Mouse (Mus musculus) limb, embryonic 15.5 days (tissue): ENCODE measurements at regions not wholly inside any gene's neighbourhood (a gene's known extent, or its start where the extent isn't known, plus 50 kb on each side); places are given as distances from the start of the nearest gene placed in this dataset.

Source experiments
- ATAC-seq: fragments of 200-750 bp; cut with Nextera tagmentation; 2 replicates; pipeline ENCODE4 v1.8.0; 2017; ENCODE audit warnings: low read depth, moderate TSS enrichment; ENCODE audit not compliant: insufficient number of reproducible peaks, low FRiP score, low TSS enrichment
- H3K27ac ChIP-seq: fragments of 300-500 bp; sonication (generic); 2 replicates; pipeline ENCODE4 v1.5.1; 2015; ENCODE audit warnings: moderate library complexity, mild to moderate bottlenecking, inconsistent platforms
- H3K27me3 ChIP-seq: fragments of 300-500 bp; sonication (generic); 2 replicates; pipeline ENCODE4 v1.6.1; 2015; ENCODE audit warnings: inconsistent platforms
- H3K36me3 ChIP-seq: fragments of 300-500 bp; sonication (generic); 2 replicates; pipeline ENCODE4 v1.6.1; 2015; ENCODE audit warnings: inconsistent platforms
- H3K4me1 ChIP-seq: fragments of 300-500 bp; sonication (generic); 2 replicates; pipeline ENCODE4 v1.6.1; 2015; ENCODE audit warnings: inconsistent platforms
- H3K4me2 ChIP-seq: fragments of 300-500 bp; sonication (generic); 2 replicates; pipeline ENCODE4 v1.6.1; 2015; ENCODE audit warnings: mild to moderate bottlenecking, inconsistent platforms
- H3K4me3 ChIP-seq: fragments of 300-500 bp; sonication (generic); 2 replicates; pipeline ENCODE4 v1.5.1; 2015; ENCODE audit warnings: mild to moderate bottlenecking, inconsistent platforms
- H3K9ac ChIP-seq: fragments of 300-500 bp; sonication (generic); 2 replicates; pipeline ENCODE4 v1.6.1; 2015; ENCODE audit warnings: inconsistent platforms
- H3K9me3 ChIP-seq: fragments of 300-500 bp; sonication (generic); 2 replicates; pipeline ENCODE4 v1.6.1; 2016; ENCODE audit warnings: inconsistent platforms
- WGBS: fragments of 180-500 bp; shearing (Covaris S2); methylation state at CpG from one replicate; pipeline ENCODE4 v1.1.7; 2015; 5-methylcytosine and 5-hydroxymethylcytosine counted together

GRCm38 (mm10) chr4:9935949-9936348 lies 938.3 kb upstream of the 2610301B20Rik start:
- no peak overlapping the region for H3K27ac ChIP-seq
- H3K36me3 ChIP-seq, result no peaks in the 10 kb centered on the region
- H3K4me1 ChIP-seq, result no peaks in the 10 kb centered on the region
- H3K4me2 ChIP-seq, result no peak overlapping the region
- 34% methylated on average over 3 of the region's 3 CpGs for WGBS
- no peak overlapping the region for H3K9ac ChIP-seq
- H3K4me3 ChIP-seq, result no peak overlapping the region
- no peaks in the 10 kb centered on the region for H3K9me3 ChIP-seq
- no peak for ATAC-seq
- no peaks in the 10 kb centered on the region for H3K27me3 ChIP-seq

GRCm38 (mm10) chr4:9951441-9951840 lies 922.9 kb upstream of the 2610301B20Rik start:
- ATAC-seq, result no peak
- no peak overlapping the region for H3K9ac ChIP-seq
- H3K36me3 ChIP-seq, result no peaks in the 10 kb centered on the region
- H3K4me2 ChIP-seq, result no peak overlapping the region
- no peak overlapping the region for H3K27ac ChIP-seq
- H3K27me3 ChIP-seq, result no peaks in the 10 kb centered on the region
- no peak overlapping the region for H3K4me3 ChIP-seq
- WGBS, result 78% methylated on average over 4 of the region's 4 CpGs
- H3K4me1 ChIP-seq, result no peaks in the 10 kb centered on the region
- no peaks in the 10 kb centered on the region for H3K9me3 ChIP-seq

- Histone ChIP-seq H3K9me3 (no peaks in the 10 kb centered on the region), H3K9ac (no peak overlapping the region), H3K4me3 (no peak overlapping the region), H3K36me3 (no peaks in the 10 kb centered on the region), H3K27ac (no peak overlapping the region), H3K4me2 (no peak overlapping the region), H3K27me3 (no peaks in the 10 kb centered on the region), H3K4me1 (no peaks in the 10 kb centered on the region)
- ATAC-seq, result no peak
Observed at GRCm38 (mm10) chr4:9974631-9975030, 899.7 kb upstream of the 2610301B20Rik start.

DNA sequence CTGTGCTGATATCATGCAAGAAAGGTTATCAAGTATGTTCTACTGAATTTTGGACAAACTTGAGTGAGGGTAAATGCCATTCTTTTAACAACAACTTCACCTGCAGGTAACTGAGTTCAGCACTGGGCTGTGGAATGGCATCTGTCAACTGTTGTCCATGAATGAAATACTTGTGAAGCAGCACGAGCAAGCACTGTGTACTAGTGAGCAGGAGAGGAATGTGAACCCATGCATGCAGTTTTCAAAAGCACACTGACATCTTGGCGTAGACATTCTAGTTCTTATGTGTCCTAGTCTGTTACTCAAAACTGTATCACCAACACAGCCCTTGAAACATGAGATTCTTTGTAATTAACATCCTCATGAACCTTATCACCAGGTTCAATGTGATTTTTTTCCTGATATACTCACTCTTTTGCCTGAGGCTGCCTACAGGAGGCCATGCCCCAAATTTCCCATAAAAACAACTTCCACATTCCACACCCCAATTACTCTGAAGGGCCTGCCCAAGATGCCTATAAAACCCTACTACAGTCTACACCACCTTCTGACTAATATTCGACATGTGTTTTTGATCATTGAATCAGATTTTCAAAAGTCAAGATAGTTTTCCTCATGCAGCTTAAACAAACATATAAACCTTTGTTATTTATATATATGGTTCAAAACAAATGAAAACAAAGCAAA lies 892.8 kb upstream of the 2610301B20Rik start:
- 20% methylated on average over 3 of the region's 3 CpGs for WGBS
- H3K27me3 ChIP-seq, result no peaks in the 10 kb centered on the region
- no peak for ATAC-seq
- no peak overlapping the region for H3K9ac ChIP-seq
- H3K4me2 ChIP-seq, result no peak overlapping the region
- no peaks in the 10 kb centered on the region for H3K9me3 ChIP-seq
- H3K36me3 ChIP-seq, result no peaks in the 10 kb centered on the region
- no peak overlapping the region for H3K4me3 ChIP-seq
- no peaks in the 10 kb centered on the region for H3K4me1 ChIP-seq
- H3K27ac ChIP-seq, result no peak overlapping the region

GRCm38 (mm10) chr4:9982786-9983525 lies 891.3 kb upstream of the 2610301B20Rik start:
- Histone ChIP-seq H3K36me3 (no peaks in the 10 kb centered on the region), H3K4me2 (no peak overlapping the region), H3K27ac (no peak overlapping the region), H3K27me3 (no peaks in the 10 kb centered on the region), H3K4me3 (no peak overlapping the region), H3K9me3 (no peaks in the 10 kb centered on the region), H3K9ac (no peak overlapping the region), H3K4me1 (no peaks in the 10 kb centered on the region)
- 62% methylated on average over 7 of the region's 7 CpGs for WGBS
- no peak for ATAC-seq

DNA sequence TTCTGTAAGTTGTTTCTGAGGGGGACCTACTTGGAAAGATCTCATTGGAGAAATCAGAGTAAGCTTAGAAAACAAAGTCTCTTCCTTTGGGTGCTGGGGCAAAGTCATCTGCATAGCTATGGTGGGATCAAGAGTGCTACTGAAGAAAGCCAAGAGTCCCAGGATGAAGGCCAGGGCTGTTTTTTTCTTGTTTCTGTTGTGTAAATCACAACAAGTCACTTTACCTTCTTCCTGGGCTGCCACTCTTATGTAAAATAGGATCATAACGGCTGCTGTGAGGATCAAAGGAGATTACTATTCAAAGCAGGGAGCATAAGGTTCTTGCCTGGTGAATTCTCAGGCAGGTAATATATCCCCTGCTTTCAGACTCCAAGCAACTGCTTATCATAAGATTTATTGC lies 880.4 kb upstream of the 2610301B20Rik start:
- no peaks in the 10 kb centered on the region for H3K36me3 ChIP-seq
- no peak for ATAC-seq
- H3K4me1 ChIP-seq, result no peaks in the 10 kb centered on the region
- WGBS, result 19% methylated on average over 1 of the region's 1 CpGs
- no peaks in the 10 kb centered on the region for H3K27me3 ChIP-seq
- H3K9me3 ChIP-seq, result no peaks in the 10 kb centered on the region
- no peak overlapping the region for H3K9ac ChIP-seq
- H3K4me2 ChIP-seq, result no peak overlapping the region
- H3K27ac ChIP-seq, result no peak overlapping the region
- H3K4me3 ChIP-seq, result no peak overlapping the region

- Histone ChIP-seq H3K27me3 (no peaks in the 10 kb centered on the region), H3K4me2 (no peak overlapping the region), H3K36me3 (no peaks in the 10 kb centered on the region), H3K27ac (no peak overlapping the region), H3K9me3 (no peaks in the 10 kb centered on the region), H3K4me1 (no peaks in the 10 kb centered on the region), H3K4me3 (no peak overlapping the region), H3K9ac (no peak overlapping the region)
- WGBS, result 39% methylated on average over 1 of the region's 1 CpGs
- ATAC-seq, result no peak
Observed at GRCm38 (mm10) chr4:9994466-9994865, 879.8 kb upstream of the 2610301B20Rik start.

GRCm38 (mm10) chr4:10030316-10030715 lies 844.0 kb upstream of the 2610301B20Rik start:
- no peaks in the 10 kb centered on the region for H3K27me3 ChIP-seq
- H3K4me2 ChIP-seq, result no peak overlapping the region
- H3K9me3 ChIP-seq, result no peaks in the 10 kb centered on the region
- no peaks in the 10 kb centered on the region for H3K4me1 ChIP-seq
- no peak overlapping the region for H3K27ac ChIP-seq
- no peak overlapping the region for H3K4me3 ChIP-seq
- no peak overlapping the region for H3K9ac ChIP-seq
- ATAC-seq, result no peak
- no peaks in the 10 kb centered on the region for H3K36me3 ChIP-seq

GRCm38 (mm10) chr4:10031764-10032163 lies 842.5 kb upstream of the 2610301B20Rik start:
- no peaks in the 10 kb centered on the region for H3K27me3 ChIP-seq
- H3K36me3 ChIP-seq, result no peaks in the 10 kb centered on the region
- no peak overlapping the region for H3K9ac ChIP-seq
- no peak for ATAC-seq
- 33% methylated on average over 3 of the region's 3 CpGs for WGBS
- no peaks in the 10 kb centered on the region for H3K4me1 ChIP-seq
- no peaks in the 10 kb centered on the region for H3K9me3 ChIP-seq
- no peak overlapping the region for H3K4me2 ChIP-seq
- H3K4me3 ChIP-seq, result no peak overlapping the region
- no peak overlapping the region for H3K27ac ChIP-seq

GRCm38 (mm10) chr4:10035336-10035735 lies 839.0 kb upstream of the 2610301B20Rik start:
- no peak overlapping the region for H3K27ac ChIP-seq
- H3K4me3 ChIP-seq, result no peak overlapping the region
- no peaks in the 10 kb centered on the region for H3K36me3 ChIP-seq
- no peak overlapping the region for H3K4me2 ChIP-seq
- H3K27me3 ChIP-seq, result no peaks in the 10 kb centered on the region
- no peak for ATAC-seq
- H3K4me1 ChIP-seq, result no peaks in the 10 kb centered on the region
- no peak overlapping the region for H3K9ac ChIP-seq
- WGBS, result 79% methylated on average over 1 of the region's 1 CpGs
- H3K9me3 ChIP-seq, result no peaks in the 10 kb centered on the region

DNA sequence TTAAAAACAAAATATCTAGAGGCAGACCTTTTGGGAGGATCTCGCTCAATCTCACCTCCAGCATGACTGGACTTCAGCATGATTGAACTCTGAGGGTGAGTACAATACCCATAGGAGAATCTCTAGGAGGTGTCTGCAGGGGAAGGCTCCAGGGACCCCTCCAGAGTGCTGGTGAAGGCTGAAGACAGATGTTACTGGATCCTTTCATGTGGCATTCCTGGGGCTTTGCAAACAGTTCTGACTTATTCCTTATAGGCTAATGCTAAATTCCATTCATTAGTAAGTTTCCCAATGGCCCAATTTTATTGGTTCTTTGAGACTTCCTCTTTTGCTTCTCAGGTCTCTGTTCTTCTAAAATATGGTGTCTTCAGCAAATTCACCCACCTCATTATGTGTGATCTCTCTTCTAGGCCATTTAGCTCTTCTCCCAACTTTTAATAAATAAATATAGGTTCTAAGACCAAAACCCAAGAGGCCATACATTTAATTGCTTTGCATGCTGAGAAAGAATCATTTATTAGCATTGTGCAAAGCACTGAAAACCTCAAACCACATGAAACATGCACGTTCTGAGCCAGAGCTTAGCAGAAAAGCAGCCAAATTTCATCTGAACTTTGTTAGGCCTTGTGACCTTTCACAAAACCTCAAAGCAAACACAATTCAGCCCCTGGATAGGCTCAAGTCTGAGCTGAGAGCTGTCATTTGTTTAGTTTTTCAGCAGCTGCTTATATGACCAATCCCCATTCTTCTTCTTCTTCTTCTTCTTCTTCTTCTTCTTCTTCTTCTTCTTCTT lies 832.8 kb upstream of the 2610301B20Rik start:
- no peaks in the 10 kb centered on the region for H3K9me3 ChIP-seq
- H3K4me1 ChIP-seq, result no peaks in the 10 kb centered on the region
- H3K9ac ChIP-seq, result no peak overlapping the region
- no peak overlapping the region for H3K4me2 ChIP-seq
- no peaks in the 10 kb centered on the region for H3K27me3 ChIP-seq
- 44% methylated on average over 2 of the region's 2 CpGs for WGBS
- no peak overlapping the region for H3K27ac ChIP-seq
- H3K36me3 ChIP-seq, result no peaks in the 10 kb centered on the region
- ATAC-seq, result no peak
- H3K4me3 ChIP-seq, result no peak overlapping the region

DNA sequence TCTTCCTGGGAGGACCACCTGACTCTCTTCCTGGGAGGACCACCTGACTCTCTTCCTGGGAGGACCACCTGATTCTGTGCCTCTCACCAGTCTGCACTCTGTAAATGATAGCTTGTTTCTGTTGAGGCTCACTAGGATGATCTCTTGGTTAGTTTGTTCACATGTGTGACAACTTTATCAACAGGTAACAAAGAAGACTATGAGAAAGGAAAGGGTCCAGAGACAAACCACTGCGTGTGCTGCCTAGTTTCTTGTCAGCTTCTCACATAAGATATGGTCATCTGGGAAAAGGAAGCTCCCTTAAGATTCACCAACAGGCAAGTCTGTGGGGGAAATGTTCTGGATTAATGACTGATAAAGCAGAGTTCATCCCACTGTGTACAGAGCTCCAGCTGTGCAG lies 825.5 kb upstream of the 2610301B20Rik start:
- Histone ChIP-seq H3K36me3 (no peaks in the 10 kb centered on the region), H3K4me1 (no peaks in the 10 kb centered on the region; the same call in 1 of the 2 replicates), H3K9ac (no peak overlapping the region), H3K27ac (no peak overlapping the region), H3K27me3 (no peaks in the 10 kb centered on the region), H3K4me3 (no peak overlapping the region), H3K9me3 (no peaks in the 10 kb centered on the region), H3K4me2 (no peak overlapping the region)
- WGBS, result 94% methylated on average over 1 of the region's 1 CpGs
- ATAC-seq, result no peak
